Mouse (Mus musculus) small intestine, adult 2 months (tissue): ENCODE measurements around the gene Ipo5. TPM values are rescaled to one million over a fixed set of nuclear protein-coding genes. Genes with fewer than 3 reads are reported as not detected.

Source experiments
- H3K27ac ChIP-seq: fragments of 200-500 bp; 2 replicates; pipeline ENCODE4 v1.5.1; 2012; ENCODE audit warnings: low read depth, low read length, control low read depth, inconsistent platforms; ENCODE audit not compliant: insufficient read depth
- H3K27me3 ChIP-seq: fragments of 200-500 bp; 2 replicates; pipeline ENCODE4 v1.6.1; 2012; ENCODE audit warnings: mild to moderate bottlenecking, moderate library complexity, low read length, inconsistent platforms; ENCODE audit not compliant: control insufficient read depth, insufficient read depth
- H3K36me3 ChIP-seq: fragments of 200-500 bp; 2 replicates; pipeline ENCODE4 v1.6.1; 2012; ENCODE audit warnings: mild to moderate bottlenecking, low read length, control low read depth, inconsistent platforms; ENCODE audit not compliant: control insufficient read depth, insufficient read depth
- H3K4me1 ChIP-seq: fragments of 200-500 bp; 2 replicates; pipeline ENCODE4 v1.6.1; 2012; ENCODE audit warnings: low read length, inconsistent platforms, mixed read lengths; ENCODE audit not compliant: control insufficient read depth, insufficient read depth, insufficient read length
- H3K4me3 ChIP-seq: fragments of 200-500 bp; 2 replicates; pipeline ENCODE4 v1.5.1; 2012; ENCODE audit warnings: low read depth, mild to moderate bottlenecking, control low read depth, inconsistent platforms, low read length, moderate library complexity
- CTCF ChIP-seq: fragments of 200-500 bp; IDR thresholded peaks from 2 replicates; pipeline ENCODE4 v1.5.1; 2012; ENCODE audit warnings: low read depth, mild to moderate bottlenecking, control low read depth, inconsistent platforms, low read length, moderate library complexity, mixed read lengths; ENCODE audit not compliant: insufficient replicate concordance, insufficient read length; ENCODE audit errors: extremely low read depth
- POLR2A ChIP-seq: fragments of 200-500 bp; IDR thresholded peaks from 2 replicates; pipeline ENCODE4 v1.6.1; 2012; ENCODE audit warnings: low read depth, mild to moderate bottlenecking, control low read depth, inconsistent platforms, low read length, moderate library complexity
- WGBS: fragments of 180-500 bp; shearing (Covaris S2); methylation state at CpG from one replicate; pipeline ENCODE4 v1.1.7; 2018; 5-methylcytosine and 5-hydroxymethylcytosine counted together
- polyA plus RNA-seq: library from polyadenylated mRNA; depleted of rRNA; stranded (reverse); fragments of >200 nt; gene quantifications from 2 replicates; pipeline ENCODE4 v1.2.3, GENCODE M21; 2012; rRNA removed

The Ipo5 gene
- polyA plus RNA-seq = 4.1 and 6.0 TPM in 2 replicates

- no peak for TF ChIP-seq CTCF
- TF ChIP-seq POLR2A = peak; percentile 28; the same call in 1 of the 2 replicates
- Histone ChIP-seq H3K4me3 (peak within 1 kb of the TSS; percentile 97), H3K36me3 (no peaks in the 10 kb centered on the region), H3K27ac (peak within 1 kb of the TSS; percentile 64), H3K4me1 (no peaks in the 10 kb centered on the region), H3K27me3 (no peaks in the 10 kb centered on the region)
- WGBS = under 1% methylated on average over 80 of the region's 83 CpGs
These were observed at the start of gene Ipo5 for GRCm38 (mm10) chr14:120910733-120911324. Gene Ipo5 (plus strand): TSS chr14:120911224.

- TF ChIP-seq CTCF (no peak), POLR2A (no peak)
These were observed 47.8 kb upstream of the Ipo5 start for GRCm38 (mm10) chr14:120863205-120863604.

GRCm38 (mm10) chr14:120864896-120865295 lies 46.1 kb upstream of the Ipo5 start:
- Histone ChIP-seq H3K36me3 (no peaks in the 10 kb centered on the region), H3K4me3 (no peak overlapping the region), H3K27me3 (no peaks in the 10 kb centered on the region), H3K27ac (no peak overlapping the region), H3K4me1 (no peaks in the 10 kb centered on the region)
- WGBS = 78% methylated on average over 4 of the region's 4 CpGs
- no peak for TF ChIP-seq POLR2A

More at GRCm38 (mm10) chr14:120863205-120863604, 47.8 kb upstream of the Ipo5 start:
- H3K4me1 ChIP-seq = no peaks in the 10 kb centered on the region
- no peak overlapping the region for H3K4me3 ChIP-seq
- WGBS = 78% methylated on average over 3 of the region's 3 CpGs
- H3K36me3 ChIP-seq = no peaks in the 10 kb centered on the region
- H3K27ac ChIP-seq = no peak overlapping the region
- no peaks in the 10 kb centered on the region for H3K27me3 ChIP-seq

GRCm38 (mm10) chr14:120866573-120866972 lies 44.5 kb upstream of the Ipo5 start:
- H3K27me3 ChIP-seq = no peaks in the 10 kb centered on the region
- WGBS = 93% methylated on average over 8 of the region's 8 CpGs
- no peak overlapping the region for H3K4me3 ChIP-seq
- TF ChIP-seq POLR2A (no peak), CTCF (no peak)
- H3K27ac ChIP-seq = no peak overlapping the region
- no peaks in the 10 kb centered on the region for H3K4me1 ChIP-seq
- H3K36me3 ChIP-seq = no peaks in the 10 kb centered on the region

- Histone ChIP-seq H3K27ac (no peak overlapping the region), H3K27me3 (no peaks in the 10 kb centered on the region), H3K36me3 (no peaks in the 10 kb centered on the region), H3K4me3 (no peak overlapping the region), H3K4me1 (no peaks in the 10 kb centered on the region)
- no peak for TF ChIP-seq CTCF
- no peak for TF ChIP-seq POLR2A
- WGBS = 92% methylated on average over 5 of the region's 5 CpGs
These were observed 43.9 kb upstream of the Ipo5 start for GRCm38 (mm10) chr14:120867121-120867520.

- Histone ChIP-seq H3K36me3 (no peaks in the 10 kb centered on the region), H3K4me3 (no peak overlapping the region), H3K27ac (peak overlapping the region; percentile 31; the same call in 1 of the 2 replicates), H3K4me1 (no peaks in the 10 kb centered on the region), H3K27me3 (no peaks in the 10 kb centered on the region)
- no peak for TF ChIP-seq POLR2A
- TF ChIP-seq CTCF = no peak
- WGBS = 45% methylated on average over 8 of the region's 8 CpGs
These were observed 42.5 kb upstream of the Ipo5 start for GRCm38 (mm10) chr14:120868494-120868893.

- 82% methylated on average over 5 of the region's 5 CpGs for WGBS
- H3K27me3 ChIP-seq = no peaks in the 10 kb centered on the region
- H3K36me3 ChIP-seq = no peaks in the 10 kb centered on the region
These were observed 40.3 kb upstream of the Ipo5 start for GRCm38 (mm10) chr14:120870736-120871135.

More at GRCm38 (mm10) chr14:120870736-120871135, 40.3 kb upstream of the Ipo5 start:
- H3K27ac ChIP-seq = no peak overlapping the region
- no peak for TF ChIP-seq POLR2A
- no peak for TF ChIP-seq CTCF
- H3K4me3 ChIP-seq = no peak overlapping the region
- H3K4me1 ChIP-seq = no peaks in the 10 kb centered on the region
